Mouse (Mus musculus) lung, postnatal 0 days (tissue): Measurements from ENCODE around the gene Dnaja1. TPM values are rescaled to one million over a fixed set of nuclear protein-coding genes. Genes with fewer than 3 reads are reported as not detected.

ENCODE experiments used
- ATAC-seq: fragments of 200-750 bp; cut with Nextera tagmentation; 2 replicates; pipeline ENCODE4 v1.8.0; 2017; ENCODE audit warnings: moderate library complexity
- DNase-seq: peaks from one replicate; pipeline ENCODE4 v3.0.0-alpha.2; 2016; ENCODE audit warnings: low spot score
- H3K27ac ChIP-seq: fragments of 300-500 bp; sonication (generic); 2 replicates; pipeline ENCODE4 v1.5.1; 2014; ENCODE audit warnings: antibody characterized with exemption, mild to moderate bottlenecking, low read length, mixed read lengths
- H3K27me3 ChIP-seq: fragments of 300-500 bp; sonication (generic); replicated peaks from 2 replicates; pipeline ENCODE4 v1.6.1; 2014; ENCODE audit warnings: low read length, mixed read lengths; ENCODE audit not compliant: insufficient read depth
- H3K36me3 ChIP-seq: fragments of 300-500 bp; sonication (generic); 2 replicates; pipeline ENCODE4 v1.6.1; 2014; ENCODE audit warnings: low read length, mixed read lengths; ENCODE audit not compliant: insufficient read depth
- H3K4me1 ChIP-seq: fragments of 300-500 bp; sonication (generic); 2 replicates; pipeline ENCODE4 v1.6.1; 2014; ENCODE audit warnings: antibody characterized with exemption, low read depth, low read length, mixed read lengths; ENCODE audit not compliant: insufficient read depth
- H3K4me2 ChIP-seq: fragments of 300-500 bp; sonication (generic); replicated peaks from 2 replicates; pipeline ENCODE4 v1.6.1; 2014; ENCODE audit warnings: low read depth, mild to moderate bottlenecking, low read length, moderate library complexity, mixed read lengths
- H3K4me3 ChIP-seq: fragments of 300-500 bp; sonication (generic); 2 replicates; pipeline ENCODE4 v1.5.1; 2014; ENCODE audit warnings: low read depth, low read length
- H3K9ac ChIP-seq: fragments of 300-500 bp; sonication (generic); replicated peaks from 2 replicates; pipeline ENCODE4 v1.6.1; 2014; ENCODE audit warnings: low read depth, mild to moderate bottlenecking
- H3K9me3 ChIP-seq: fragments of 300-500 bp; sonication (generic); 2 replicates; pipeline ENCODE4 v1.6.1; 2016; ENCODE audit warnings: low read length, mixed read lengths
- CTCF ChIP-seq: IDR thresholded peaks from 2 replicates; pipeline ENCODE4 v1.5.1; 2016; ENCODE audit warnings: antibody characterized with exemption, mild to moderate bottlenecking
- EP300 ChIP-seq: IDR thresholded peaks from 2 replicates; pipeline ENCODE4 v1.6.1; 2016; ENCODE audit warnings: antibody characterized with exemption, mild to moderate bottlenecking, control low read depth
- WGBS: fragments of 180-500 bp; shearing (Covaris S2); extraction: QIAGEN DNeasy Blood & Tissue Kit; methylation state at CpG from one replicate; pipeline ENCODE4 v1.1.7; 2014; 5-methylcytosine and 5-hydroxymethylcytosine counted together
- polyA plus RNA-seq: library from polyadenylated mRNA; unstranded; fragments of >200 nt; fragmentation: Nextera tagmentation; extraction: Ambion mirVana; gene quantifications from 2 replicates; pipeline ENCODE4 v1.2.1, GENCODE M21; 2015

Dnaja1 gene
- polyA plus RNA-seq, 1 experiment from 2014 or later, result 285 TPM

- DNase-seq (peak; percentile 97), ATAC-seq (peak; percentile 92)
- TF ChIP-seq EP300 (peak; percentile 40), CTCF (peak; percentile 41)
Measured at GRCm38 (mm10) chr4:40702797-40703709, 18.9 kb upstream of the Dnaja1 start, which contains the start of gene Aptx. TSS of gene Aptx (minus strand) at chr4:40703194.

GRCm38 (mm10) chr4:40703710-40704275 lies 18.2 kb upstream of the Dnaja1 start:
- DNase-seq, result peak; percentile 9
- ATAC-seq, result no peak
- H3K4me2 ChIP-seq, result peak overlapping the region; percentile 63

More at GRCm38 (mm10) chr4:40702797-40703709, 18.9 kb upstream of the Dnaja1 start, which contains the start of gene Aptx:
- WGBS, result under 1% methylated on average over 41 of the region's 42 CpGs
- Histone ChIP-seq H3K36me3 (no peaks in the 10 kb centered on the region), H3K9me3 (no peaks in the 10 kb centered on the region), H3K9ac (peak within 1 kb of the TSS; percentile 64), H3K4me1 (peaks cover 12% of the 10 kb centered on the region; the same call in 1 of the 2 replicates), H3K4me2 (peak within 1 kb of the TSS; percentile 63), H3K4me3 (peak within 1 kb of the TSS; percentile 59), H3K27ac (peak within 1 kb of the TSS; percentile 96), H3K27me3 (no peaks in the 10 kb centered on the region)

GRCm38 (mm10) chr4:40717141-40717540 lies 4.8 kb upstream of the Dnaja1 start:
- Histone ChIP-seq H3K27me3 (no peaks in the 10 kb centered on the region), H3K27ac (no peak overlapping the region), H3K9me3 (no peaks in the 10 kb centered on the region), H3K4me3 (no peak overlapping the region), H3K4me1 (peaks cover 8% of the 10 kb centered on the region; the same call in 1 of the 2 replicates), H3K9ac (no peak overlapping the region), H3K36me3 (no peaks in the 10 kb centered on the region), H3K4me2 (no peak overlapping the region)
- no peak for ATAC-seq
- TF ChIP-seq CTCF (no peak), EP300 (no peak)
- 87% methylated on average over 3 of the region's 3 CpGs for whole genome bisulfite sequencing
- no peak for DNase-seq

More at GRCm38 (mm10) chr4:40703710-40704275, 18.2 kb upstream of the Dnaja1 start:
- no peak for TF ChIP-seq EP300
- no peak for TF ChIP-seq CTCF
- H3K4me1 ChIP-seq, result peaks cover 12% of the 10 kb centered on the region; the same call in 1 of the 2 replicates
- peak overlapping the region; percentile 96 for H3K27ac ChIP-seq
- WGBS, result 13% methylated on average over 9 of the region's 9 CpGs
- H3K4me3 ChIP-seq, result peak overlapping the region; percentile 59
- no peaks in the 10 kb centered on the region for H3K27me3 ChIP-seq
- no peaks in the 10 kb centered on the region for H3K9me3 ChIP-seq
- H3K9ac ChIP-seq, result peak overlapping the region; percentile 64
- no peaks in the 10 kb centered on the region for H3K36me3 ChIP-seq

- Histone ChIP-seq H3K36me3 (peaks cover 3% of the 10 kb centered on the region; the same call in 1 of the 2 replicates), H3K27ac (peak overlapping the region; percentile 99), H3K4me3 (no peak overlapping the region), H3K4me2 (peak overlapping the region; percentile 54; the same call in 1 of the 2 replicates), H3K9ac (no peak overlapping the region), H3K27me3 (no peaks in the 10 kb centered on the region), H3K9me3 (no peaks in the 10 kb centered on the region), H3K4me1 (peaks cover 15% of the 10 kb centered on the region; the same call in 1 of the 2 replicates)
- TF ChIP-seq EP300, result no peak
- no peak for TF ChIP-seq CTCF
- no peak for ATAC-seq
- DNase-seq, result peak; percentile 20
- 94% methylated on average over 8 of the region's 8 CpGs for WGBS
Measured at GRCm38 (mm10) chr4:40720910-40721309, 1.0 kb upstream of the Dnaja1 start.

- Histone ChIP-seq H3K27ac (peak overlapping the region; percentile 99), H3K36me3 (peaks cover 11% of the 10 kb centered on the region; the same call in 1 of the 2 replicates), H3K9me3 (no peaks in the 10 kb centered on the region), H3K4me3 (peak overlapping the region; percentile 96), H3K4me2 (peak overlapping the region; percentile 54), H3K9ac (peak overlapping the region; percentile 97), H3K27me3 (no peaks in the 10 kb centered on the region), H3K4me1 (peaks cover 22% of the 10 kb centered on the region; the same call in 1 of the 2 replicates)
- under 1% methylated on average over 36 of the region's 62 CpGs for whole genome bisulfite sequencing
- DNase-seq, result peak; percentile 88
- ATAC-seq, result peak; percentile 64
- TF ChIP-seq EP300 (no peak), CTCF (no peak)
Measured at GRCm38 (mm10) chr4:40722687-40723460, 924 bp downstream of the Dnaja1 start.
